ENCODE assay signal across 16 mouse cellular contexts in genomic region chr10:24463873-24464272, GRCm38 (mm10).
"Had no signal": no experiment of that assay in that cellular context is flagged by ENCODE, and none has a peak within 500 bp of the region (broad histone marks: within the 10 kb centered on the region; RNA-seq: fewer than 3 reads in every experiment).

No protein-coding gene starts in this region.

- H3K27ac ChIP-seq: neural tube, embryonic 13.5 days; neural tube, embryonic 15.5 days; stomach, embryonic 15.5 days; stomach, postnatal 0 days had no signal

- DNase-seq: retina, postnatal 1 day; right cerebral cortex, adult 18-20 months; right cerebral cortex, postnatal 14 days; right cerebral cortex, postnatal 25 days; right cerebral cortex, postnatal 4 days; spleen, adult 18-20 months; thymus, adult 18-20 months; thymus, adult 2 months; thymus, postnatal 14 days; thymus, postnatal 25 days; thymus, postnatal 36 days; thymus, postnatal 4 days had no signal

- H3K27me3 ChIP-seq: neural tube, embryonic 13.5 days; neural tube, embryonic 15.5 days; stomach, embryonic 15.5 days had no signal

- H3K4me2 ChIP-seq: neural tube, embryonic 13.5 days; neural tube, embryonic 15.5 days; stomach, embryonic 15.5 days had no signal

- H3K4me1 ChIP-seq: neural tube, embryonic 13.5 days; neural tube, embryonic 15.5 days had no signal

- H3K9ac ChIP-seq: neural tube, embryonic 13.5 days; neural tube, embryonic 15.5 days; stomach, embryonic 15.5 days had no signal

- H3K9me3 ChIP-seq: neural tube, embryonic 13.5 days; neural tube, embryonic 15.5 days; stomach, embryonic 15.5 days had no signal

- H3K36me3 ChIP-seq: neural tube, embryonic 13.5 days; neural tube, embryonic 15.5 days; stomach, embryonic 15.5 days had no signal

- H3K4me3 ChIP-seq: neural tube, embryonic 13.5 days; neural tube, embryonic 15.5 days; stomach, embryonic 15.5 days had no signal
